Mouse (Mus musculus): ENCODE results near the gene Greb1.

Greb1 gene

GRCm38 (mm10) chr12:16634075-16634813 is 166.4 kb downstream of the Greb1 start:
- peak; percentile 57 to 58 for DNase-seq (ENCODE audit: low spot score in 2 of 2)

GRCm38 (mm10) chr12:16633235-16633634 is 167.5 kb downstream of the Greb1 start:
- DNase-seq (ENCODE audit: low spot score in 2 of 2) = no peak

DNA sequence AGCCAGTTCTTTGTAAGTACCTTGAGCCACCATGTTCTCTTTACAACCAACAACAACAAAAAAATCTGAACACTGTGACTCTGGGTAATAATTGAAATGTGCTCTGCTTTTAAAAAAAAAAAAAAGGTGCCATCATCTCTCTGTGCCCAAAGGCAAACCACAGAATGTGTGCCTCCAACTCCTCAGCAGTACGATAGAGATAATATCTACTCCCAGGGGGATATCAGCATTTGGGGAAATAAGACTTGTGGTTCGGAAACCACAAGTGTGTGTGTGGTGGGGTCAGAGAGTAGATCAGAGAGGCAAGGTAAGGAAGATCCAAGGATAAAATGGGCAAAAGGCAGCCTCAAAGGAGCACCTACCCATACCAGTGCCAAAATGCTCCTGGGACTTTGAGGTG is 169.3 kb downstream of the Greb1 start:
- DNase-seq (ENCODE audit: low spot score in 2 of 2) = no peak

DNA sequence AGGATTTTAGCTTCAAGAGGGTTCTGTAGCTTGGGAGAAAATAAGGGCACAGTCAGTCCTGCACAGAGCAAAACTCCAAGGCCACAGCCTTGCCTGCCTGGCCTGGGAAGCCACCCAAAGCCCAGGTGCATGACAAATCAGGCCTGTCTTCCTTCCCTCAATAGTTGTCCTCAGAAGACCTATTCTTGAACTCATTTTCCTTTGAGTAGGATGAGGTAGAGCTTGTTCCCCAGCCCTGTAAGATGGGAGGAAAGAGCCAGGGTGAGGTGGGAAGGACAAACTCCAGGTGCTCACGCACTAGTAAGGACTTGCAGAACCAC is 169.9 kb downstream of the Greb1 start:
- DNase-seq (ENCODE audit: low spot score in 2 of 2) = no peak

DNA sequence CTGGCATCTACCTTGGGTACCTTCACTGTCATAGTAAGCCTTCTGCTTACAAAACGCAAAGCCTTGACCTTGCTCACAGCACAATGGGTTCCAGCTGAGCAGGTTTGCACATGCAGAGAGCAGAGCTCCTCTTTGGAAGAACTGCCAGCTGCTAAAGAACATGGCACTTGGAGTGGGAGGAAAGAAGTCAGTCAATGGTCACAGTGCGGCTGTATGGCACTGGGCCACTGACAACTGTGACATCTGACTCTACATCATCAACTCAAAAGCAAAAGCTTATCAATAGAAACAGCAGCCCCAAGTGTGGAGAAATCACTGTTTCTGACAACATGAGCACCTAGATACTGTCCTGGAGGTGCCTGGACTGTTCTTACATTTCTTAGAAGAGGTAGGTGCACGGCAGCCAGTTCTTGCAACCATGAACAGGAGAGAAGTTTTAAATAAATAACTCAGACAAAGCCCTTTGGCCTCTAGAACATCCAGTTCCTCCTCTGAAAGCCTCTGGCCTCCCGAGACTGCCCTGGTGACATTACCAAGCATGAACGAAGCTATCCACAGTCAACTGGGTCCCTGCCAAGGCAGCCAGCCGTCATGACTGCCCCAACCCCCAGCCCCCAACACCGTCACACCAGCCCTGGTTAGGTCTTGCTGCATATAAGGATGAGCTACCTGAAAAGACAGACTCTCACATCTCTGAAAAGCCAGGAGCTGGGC is 170.4 kb downstream of the Greb1 start:
- no peak for DNase-seq (ENCODE audit: low spot score in 2 of 2)
